Mouse (Mus musculus): ENCODE results near the gene Tekt1. TPM values are rescaled to one million over a fixed set of nuclear protein-coding genes. Genes with fewer than 3 reads are reported as not detected.
A peak's percentile ranks its signal among the peaks of the same experiment; 100 is the strongest.

The Tekt1 gene
- polyA plus RNA-seq, 1 experiment from 2014 or later = 5.9 TPM

DNA sequence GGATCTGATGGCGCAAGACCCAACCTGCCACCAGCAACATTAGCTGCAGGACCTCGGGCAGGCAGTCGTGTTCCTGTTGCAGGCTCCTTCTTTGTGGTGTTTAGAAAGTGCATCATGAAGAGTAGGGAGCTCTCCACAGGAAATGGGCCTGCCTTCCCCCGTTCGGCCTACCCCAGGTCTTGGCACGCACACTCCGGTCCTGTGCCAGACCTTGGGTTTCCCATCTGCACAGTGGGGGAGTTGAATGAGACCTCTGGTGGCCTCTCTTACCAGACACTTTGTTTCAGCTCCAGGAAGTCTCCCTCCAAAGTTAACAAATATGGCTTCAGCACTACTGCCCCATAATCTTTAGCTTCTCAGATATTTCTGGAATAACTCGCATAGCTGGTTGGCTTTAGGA, 25.5 kb downstream of the Tekt1 start:
- Histone ChIP-seq H3K4me2 (no peak overlapping the region), H3K4me3 (replicated peaks) (no peak overlapping the region), H3K36me3 (no peaks in the 10 kb centered on the region), H3K4me1 (no peaks in the 10 kb centered on the region), H3K9me3 (replicated peaks) (no peaks in the 10 kb centered on the region), H3K27ac (replicated peaks) (no peak overlapping the region), H3K9ac (replicated peaks) (no peak overlapping the region), H3K27me3 (replicated peaks) (no peaks in the 10 kb centered on the region)
- 85% methylated on average over 8 of the region's 8 CpGs for WGBS
- no peak for ATAC-seq (ENCODE audit: low FRiP score)

GRCm38 (mm10) chr11:72334653-72335052, 27.6 kb downstream of the Tekt1 start:
- Histone ChIP-seq H3K4me3 (replicated peaks) (no peak overlapping the region), H3K36me3 (no peaks in the 10 kb centered on the region), H3K9me3 (replicated peaks) (no peaks in the 10 kb centered on the region), H3K4me2 (no peak overlapping the region), H3K9ac (replicated peaks) (no peak overlapping the region), H3K27ac (replicated peaks) (no peak overlapping the region), H3K27me3 (replicated peaks) (no peaks in the 10 kb centered on the region), H3K4me1 (no peaks in the 10 kb centered on the region)
- WGBS = 77% methylated on average over 4 of the region's 4 CpGs
- no peak for ATAC-seq (ENCODE audit: low FRiP score)

- no peak for ATAC-seq (ENCODE audit: low FRiP score)
- 71% methylated on average over 9 of the region's 9 CpGs for WGBS
- no peaks in the 10 kb centered on the region for H3K36me3 ChIP-seq
Observed at GRCm38 (mm10) chr11:72332951-72333667, 29.1 kb downstream of the Tekt1 start.

GRCm38 (mm10) chr11:72325701-72326100, 36.5 kb downstream of the Tekt1 start:
- no peaks in the 10 kb centered on the region for H3K27me3 ChIP-seq (replicated peaks)
- no peak overlapping the region for H3K4me3 ChIP-seq (replicated peaks)
- no peak overlapping the region for H3K9ac ChIP-seq (replicated peaks)
- H3K36me3 ChIP-seq = no peaks in the 10 kb centered on the region
- H3K4me1 ChIP-seq = no peaks in the 10 kb centered on the region
- no peak overlapping the region for H3K4me2 ChIP-seq
- no peak for ATAC-seq (ENCODE audit: low FRiP score)
- WGBS = 86% methylated on average over 4 of the region's 4 CpGs
- H3K27ac ChIP-seq (replicated peaks) = no peak overlapping the region
- H3K9me3 ChIP-seq (replicated peaks) = no peaks in the 10 kb centered on the region

More at GRCm38 (mm10) chr11:72332951-72333667, 29.1 kb downstream of the Tekt1 start:
- no peaks in the 10 kb centered on the region for H3K9me3 ChIP-seq (replicated peaks)
- H3K4me2 ChIP-seq = no peak overlapping the region
- no peak overlapping the region for H3K27ac ChIP-seq (replicated peaks)
- H3K27me3 ChIP-seq (replicated peaks) = no peaks in the 10 kb centered on the region
- no peak overlapping the region for H3K4me3 ChIP-seq (replicated peaks)
- no peak overlapping the region for H3K9ac ChIP-seq (replicated peaks)
- no peaks in the 10 kb centered on the region for H3K4me1 ChIP-seq

- no peak overlapping the region for H3K27ac ChIP-seq (replicated peaks)
- WGBS = 71% methylated on average over 3 of the region's 3 CpGs
- ATAC-seq (ENCODE audit: low FRiP score) = no peak
Observed at GRCm38 (mm10) chr11:72324431-72324830, 37.8 kb downstream of the Tekt1 start.

DNA sequence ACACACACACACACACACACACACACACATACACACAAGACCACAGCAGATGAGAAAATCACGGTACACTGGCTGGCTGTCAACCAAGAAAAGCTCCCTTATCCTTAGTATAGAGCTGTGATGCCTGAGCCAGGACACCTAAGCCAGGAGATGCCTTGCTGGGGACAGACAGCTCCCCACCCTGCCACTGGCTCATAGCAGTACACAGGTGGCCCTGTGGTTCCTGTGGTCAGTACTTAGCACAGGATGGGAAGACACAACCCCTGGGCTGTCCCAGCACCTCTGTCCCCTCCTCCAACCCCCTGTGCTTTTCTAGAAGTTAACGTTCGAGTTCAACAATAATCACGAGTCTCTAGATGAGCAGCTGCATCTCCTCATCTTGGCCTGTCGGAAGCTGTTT, 44.2 kb downstream of the Tekt1 start:
- no peaks in the 10 kb centered on the region for H3K36me3 ChIP-seq
- H3K9ac ChIP-seq (replicated peaks) = no peak overlapping the region
- H3K9me3 ChIP-seq (replicated peaks) = no peaks in the 10 kb centered on the region
- H3K4me2 ChIP-seq = no peak overlapping the region
- 82% methylated on average over 5 of the region's 5 CpGs for WGBS
- no peak overlapping the region for H3K27ac ChIP-seq (replicated peaks)
- no peak for ATAC-seq (ENCODE audit: low FRiP score)
- peaks cover 5% of the 10 kb centered on the region; the same call in 1 of the 2 replicates for H3K4me1 ChIP-seq
- H3K4me3 ChIP-seq (replicated peaks) = no peak overlapping the region
- H3K27me3 ChIP-seq (replicated peaks) = peaks cover 26% of the 10 kb centered on the region

More at GRCm38 (mm10) chr11:72324431-72324830, 37.8 kb downstream of the Tekt1 start:
- Histone ChIP-seq H3K9ac (replicated peaks) (no peak overlapping the region), H3K4me2 (no peak overlapping the region), H3K27me3 (replicated peaks) (no peaks in the 10 kb centered on the region), H3K4me3 (replicated peaks) (no peak overlapping the region), H3K9me3 (replicated peaks) (no peaks in the 10 kb centered on the region), H3K36me3 (no peaks in the 10 kb centered on the region), H3K4me1 (no peaks in the 10 kb centered on the region)

- Histone ChIP-seq H3K4me3 (replicated peaks) (peak within 1 kb of the TSS; percentile 37), H3K9me3 (replicated peaks) (no peaks in the 10 kb centered on the region), H3K4me1 (peaks cover 5% of the 10 kb centered on the region; the same call in 1 of the 2 replicates), H3K27me3 (replicated peaks) (peaks cover 26% of the 10 kb centered on the region), H3K27ac (replicated peaks) (no peak within 1 kb of the TSS), H3K4me2 (peak within 1 kb of the TSS; percentile 63), H3K9ac (replicated peaks) (peak within 1 kb of the TSS; percentile 32), H3K36me3 (no peaks in the 10 kb centered on the region)
- no peak for ATAC-seq (ENCODE audit: low FRiP score)
- WGBS = 15% methylated on average over 39 of the region's 42 CpGs
Observed at GRCm38 (mm10) chr11:72314151-72314895, 47.9 kb downstream of the Tekt1 start, which contains the start of gene Fbxo39. TSS of gene Fbxo39 (plus strand) at chr11:72314444.

GRCm38 (mm10) chr11:72311355-72312001, 50.8 kb downstream of the Tekt1 start:
- ATAC-seq (ENCODE audit: low FRiP score) = no peak
- Histone ChIP-seq H3K27ac (replicated peaks) (no peak overlapping the region), H3K4me2 (no peak overlapping the region), H3K27me3 (replicated peaks) (peaks cover 26% of the 10 kb centered on the region), H3K9ac (replicated peaks) (no peak overlapping the region), H3K4me3 (replicated peaks) (no peak overlapping the region), H3K36me3 (no peaks in the 10 kb centered on the region), H3K4me1 (peaks cover 5% of the 10 kb centered on the region; the same call in 1 of the 2 replicates), H3K9me3 (replicated peaks) (no peaks in the 10 kb centered on the region)
- WGBS = 84% methylated on average over 10 of the region's 10 CpGs

- Histone ChIP-seq H3K36me3 (no peaks in the 10 kb centered on the region), H3K4me2 (no peak overlapping the region), H3K27ac (replicated peaks) (no peak overlapping the region), H3K4me3 (replicated peaks) (no peak overlapping the region), H3K9ac (replicated peaks) (no peak overlapping the region), H3K4me1 (peaks cover 5% of the 10 kb centered on the region; the same call in 1 of the 2 replicates), H3K27me3 (replicated peaks) (peaks cover 23% of the 10 kb centered on the region), H3K9me3 (replicated peaks) (no peaks in the 10 kb centered on the region)
- no peak for ATAC-seq (ENCODE audit: low FRiP score)
- WGBS = 89% methylated on average over 4 of the region's 4 CpGs
Observed at GRCm38 (mm10) chr11:72310491-72310890, 51.8 kb downstream of the Tekt1 start.

DNA sequence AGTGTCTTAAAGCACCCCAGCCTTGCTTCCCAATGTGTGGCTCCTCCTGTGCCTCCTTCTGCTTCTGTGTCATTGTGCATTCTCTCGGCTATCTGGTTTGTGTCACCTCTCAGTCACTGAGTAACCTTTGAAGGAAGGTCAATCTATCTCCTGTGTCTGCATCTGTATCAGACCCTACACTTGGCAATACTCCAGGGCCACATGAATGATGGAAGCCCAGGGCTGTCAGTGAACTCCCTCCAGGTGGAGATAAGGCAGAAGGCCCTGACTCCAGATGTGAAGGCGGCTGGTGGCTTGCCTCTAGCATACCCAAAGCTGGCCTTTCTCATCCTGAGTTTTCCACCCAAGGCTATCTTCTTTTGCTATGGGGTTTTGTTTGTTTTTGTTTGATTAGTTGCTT, 53.3 kb downstream of the Tekt1 start:
- peaks cover 8% of the 10 kb centered on the region for H3K27me3 ChIP-seq (replicated peaks)
- no peaks in the 10 kb centered on the region; the same call in 1 of the 2 replicates for H3K4me1 ChIP-seq
- no peak overlapping the region for H3K27ac ChIP-seq (replicated peaks)
- no peak overlapping the region for H3K4me2 ChIP-seq
- H3K36me3 ChIP-seq = no peaks in the 10 kb centered on the region
- H3K4me3 ChIP-seq (replicated peaks) = no peak overlapping the region
- no peak for ATAC-seq (ENCODE audit: low FRiP score)
- no peaks in the 10 kb centered on the region for H3K9me3 ChIP-seq (replicated peaks)
- no peak overlapping the region for H3K9ac ChIP-seq (replicated peaks)
- WGBS = 79% methylated on average over 2 of the region's 2 CpGs

DNA sequence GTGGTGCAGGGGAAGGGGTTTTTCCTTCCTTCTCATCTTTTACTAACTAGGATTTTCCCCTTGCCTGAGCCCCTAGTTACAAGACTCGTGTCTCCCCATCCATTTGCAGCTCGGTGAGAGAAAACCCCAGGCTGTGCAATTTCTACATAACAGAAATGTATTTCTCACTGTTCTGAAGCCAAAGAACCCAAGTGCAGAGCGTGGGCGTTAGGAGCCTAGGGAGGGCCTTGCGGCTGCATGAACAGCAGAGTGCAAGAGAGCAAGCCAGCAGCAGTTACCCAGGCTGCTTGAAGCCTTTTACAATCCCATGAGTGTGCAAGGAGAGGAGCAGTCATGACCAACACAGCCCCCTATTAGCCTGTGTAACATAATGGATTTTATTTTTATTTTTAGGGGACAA, 54.8 kb downstream of the Tekt1 start:
- Histone ChIP-seq H3K4me2 (no peak overlapping the region), H3K36me3 (no peaks in the 10 kb centered on the region), H3K9ac (replicated peaks) (no peak overlapping the region), H3K4me3 (replicated peaks) (no peak overlapping the region), H3K9me3 (replicated peaks) (no peaks in the 10 kb centered on the region), H3K4me1 (no peaks in the 10 kb centered on the region), H3K27me3 (replicated peaks) (no peaks in the 10 kb centered on the region), H3K27ac (replicated peaks) (no peak overlapping the region)
- WGBS = 90% methylated on average over 5 of the region's 5 CpGs
- ATAC-seq (ENCODE audit: low FRiP score) = no peak

Measured in neural tube, embryonic 15.5 days (tissue).